Mouse (Mus musculus): Measurements from ENCODE around the gene Gm1113. TPM values are rescaled to one million over a fixed set of nuclear protein-coding genes. Genes with fewer than 3 reads are reported as not detected.

Gene Gm1113
- not detected in 2 replicates for polyA plus RNA-seq (2015; fragmentation: Nextera tagmentation; extraction: Ambion mirVana)

GRCm38 (mm10) chr9:35518169-35518568 is at the start of gene Gm1113:
Gene Gm1113, minus strand, starts transcription at chr9:35518269.
- no peak for ATAC-seq (ENCODE audit: insufficient number of reproducible peaks, low FRiP score, low TSS enrichment, low read depth)
- H3K27me3 ChIP-seq, result no peaks in the 10 kb centered on the region
- no peak within 1 kb of the TSS for H3K9ac ChIP-seq
- H3K4me2 ChIP-seq, result no peak within 1 kb of the TSS
- no peaks in the 10 kb centered on the region for H3K36me3 ChIP-seq
- peaks cover 18% of the 10 kb centered on the region for H3K4me1 ChIP-seq
- H3K27ac ChIP-seq, result no peak within 1 kb of the TSS
- H3K4me3 ChIP-seq, result no peak within 1 kb of the TSS
- H3K9me3 ChIP-seq, result no peaks in the 10 kb centered on the region
- WGBS, result 82% methylated on average over 3 of the region's 3 CpGs

GRCm38 (mm10) chr9:35564536-35565240 is 46.6 kb upstream of the Gm1113 start:
- Histone ChIP-seq H3K4me2 (no peak overlapping the region), H3K36me3 (peaks cover 42% of the 10 kb centered on the region), H3K4me1 (peaks cover 11% of the 10 kb centered on the region; the same call in 1 of the 2 replicates), H3K27me3 (no peaks in the 10 kb centered on the region), H3K27ac (no peak overlapping the region), H3K9ac (no peak overlapping the region), H3K9me3 (no peaks in the 10 kb centered on the region), H3K4me3 (no peak overlapping the region)
- 90% methylated on average over 5 of the region's 5 CpGs for WGBS
- no peak for ATAC-seq (ENCODE audit: insufficient number of reproducible peaks, low FRiP score, low TSS enrichment, low read depth)

GRCm38 (mm10) chr9:35561583-35561982 is 43.5 kb upstream of the Gm1113 start:
- Histone ChIP-seq H3K4me1 (peaks cover 19% of the 10 kb centered on the region), H3K27me3 (no peaks in the 10 kb centered on the region), H3K27ac (no peak overlapping the region), H3K4me3 (no peak overlapping the region), H3K9ac (no peak overlapping the region), H3K4me2 (no peak overlapping the region), H3K9me3 (no peaks in the 10 kb centered on the region), H3K36me3 (peaks cover 28% of the 10 kb centered on the region)
- ATAC-seq (ENCODE audit: insufficient number of reproducible peaks, low FRiP score, low TSS enrichment, low read depth), result no peak
- WGBS, result 82% methylated on average over 6 of the region's 6 CpGs

- Histone ChIP-seq H3K36me3 (peaks cover 24% of the 10 kb centered on the region), H3K9me3 (no peaks in the 10 kb centered on the region), H3K27me3 (no peaks in the 10 kb centered on the region), H3K9ac (no peak overlapping the region), H3K4me1 (peaks cover 19% of the 10 kb centered on the region), H3K27ac (no peak overlapping the region), H3K4me2 (no peak overlapping the region), H3K4me3 (no peak overlapping the region)
- no peak for ATAC-seq (ENCODE audit: insufficient number of reproducible peaks, low FRiP score, low TSS enrichment, low read depth)
- 95% methylated on average over 11 of the region's 11 CpGs for WGBS
Measured at GRCm38 (mm10) chr9:35561076-35561475, 43.0 kb upstream of the Gm1113 start.

GRCm38 (mm10) chr9:35559009-35559890 is 41.2 kb upstream of the Gm1113 start:
- H3K4me2 ChIP-seq, result peak overlapping the region; percentile 95
- ATAC-seq (ENCODE audit: insufficient number of reproducible peaks, low FRiP score, low TSS enrichment, low read depth), result peak; percentile 89
- 2% methylated on average over 31 of the region's 31 CpGs for WGBS

GRCm38 (mm10) chr9:35558257-35559008 is 40.4 kb upstream of the Gm1113 start, which contains the start of the genes Ddx25 and Pus3:
Gene Ddx25, minus strand, starts transcription at chr9:35558528.
Gene Pus3, plus strand, starts transcription at chr9:35558595.
- Histone ChIP-seq H3K27me3 (no peaks in the 10 kb centered on the region), H3K36me3 (peaks cover 12% of the 10 kb centered on the region), H3K27ac (peak within 1 kb of the TSS; percentile 82), H3K4me2 (peak within 1 kb of the TSS; percentile 95), H3K9me3 (no peaks in the 10 kb centered on the region), H3K4me3 (peak within 1 kb of the TSS; percentile 70), H3K4me1 (peaks cover 19% of the 10 kb centered on the region), H3K9ac (peak within 1 kb of the TSS; percentile 51)
- ATAC-seq (ENCODE audit: insufficient number of reproducible peaks, low FRiP score, low TSS enrichment, low read depth), result peak; percentile 64
- 1% methylated on average over 59 of the region's 59 CpGs for WGBS

More at GRCm38 (mm10) chr9:35559009-35559890, 41.2 kb upstream of the Gm1113 start:
- H3K27ac ChIP-seq, result peak overlapping the region; percentile 82
- peaks cover 19% of the 10 kb centered on the region for H3K4me1 ChIP-seq
- H3K9ac ChIP-seq, result peak overlapping the region; percentile 51
- no peaks in the 10 kb centered on the region for H3K9me3 ChIP-seq
- H3K36me3 ChIP-seq, result peaks cover 13% of the 10 kb centered on the region
- peak overlapping the region; percentile 70 for H3K4me3 ChIP-seq
- no peaks in the 10 kb centered on the region for H3K27me3 ChIP-seq

GRCm38 (mm10) chr9:35556494-35557102 is 38.5 kb upstream of the Gm1113 start:
- no peak overlapping the region for H3K4me2 ChIP-seq
- H3K9ac ChIP-seq, result no peak overlapping the region
- no peak overlapping the region for H3K4me3 ChIP-seq
- H3K9me3 ChIP-seq, result no peaks in the 10 kb centered on the region
- H3K27me3 ChIP-seq, result no peaks in the 10 kb centered on the region
- peaks cover 19% of the 10 kb centered on the region for H3K4me1 ChIP-seq
- no peak overlapping the region for H3K27ac ChIP-seq
- H3K36me3 ChIP-seq, result peaks cover 7% of the 10 kb centered on the region
- WGBS, result 57% methylated on average over 12 of the region's 12 CpGs
- no peak for ATAC-seq (ENCODE audit: insufficient number of reproducible peaks, low FRiP score, low TSS enrichment, low read depth)

GRCm38 (mm10) chr9:35548455-35548854 is 30.4 kb upstream of the Gm1113 start:
- no peaks in the 10 kb centered on the region for H3K36me3 ChIP-seq
- no peak for ATAC-seq (ENCODE audit: insufficient number of reproducible peaks, low FRiP score, low TSS enrichment, low read depth)
- no peak overlapping the region for H3K27ac ChIP-seq
- no peaks in the 10 kb centered on the region for H3K4me1 ChIP-seq
- H3K27me3 ChIP-seq, result no peaks in the 10 kb centered on the region
- H3K4me2 ChIP-seq, result no peak overlapping the region
- H3K4me3 ChIP-seq, result no peak overlapping the region
- H3K9me3 ChIP-seq, result no peaks in the 10 kb centered on the region
- no peak overlapping the region for H3K9ac ChIP-seq
- WGBS, result 76% methylated on average over 9 of the region's 9 CpGs

- Histone ChIP-seq H3K4me2 (no peak overlapping the region), H3K36me3 (no peaks in the 10 kb centered on the region), H3K27me3 (no peaks in the 10 kb centered on the region), H3K9ac (no peak overlapping the region), H3K9me3 (no peaks in the 10 kb centered on the region), H3K4me1 (no peaks in the 10 kb centered on the region), H3K27ac (no peak overlapping the region), H3K4me3 (no peak overlapping the region)
- ATAC-seq (ENCODE audit: insufficient number of reproducible peaks, low FRiP score, low TSS enrichment, low read depth), result no peak
- WGBS, result 86% methylated on average over 9 of the region's 9 CpGs
Measured at GRCm38 (mm10) chr9:35546745-35547144, 28.7 kb upstream of the Gm1113 start.

GRCm38 (mm10) chr9:35545704-35546103 is 27.6 kb upstream of the Gm1113 start:
- H3K27me3 ChIP-seq, result no peaks in the 10 kb centered on the region
- H3K9ac ChIP-seq, result no peak overlapping the region
- no peak overlapping the region for H3K4me3 ChIP-seq
- 71% methylated on average over 12 of the region's 12 CpGs for WGBS
- no peak overlapping the region for H3K4me2 ChIP-seq
- no peak overlapping the region for H3K27ac ChIP-seq
- no peaks in the 10 kb centered on the region for H3K9me3 ChIP-seq
- no peaks in the 10 kb centered on the region for H3K4me1 ChIP-seq
- no peak for ATAC-seq (ENCODE audit: insufficient number of reproducible peaks, low FRiP score, low TSS enrichment, low read depth)
- H3K36me3 ChIP-seq, result no peaks in the 10 kb centered on the region

GRCm38 (mm10) chr9:35544666-35545065 is 26.6 kb upstream of the Gm1113 start:
- H3K4me1 ChIP-seq, result no peaks in the 10 kb centered on the region
- no peaks in the 10 kb centered on the region for H3K27me3 ChIP-seq
- 37% methylated on average over 2 of the region's 2 CpGs for WGBS
- no peak overlapping the region for H3K27ac ChIP-seq
- no peaks in the 10 kb centered on the region for H3K9me3 ChIP-seq
- H3K4me3 ChIP-seq, result no peak overlapping the region
- H3K36me3 ChIP-seq, result no peaks in the 10 kb centered on the region
- no peak overlapping the region for H3K9ac ChIP-seq
- H3K4me2 ChIP-seq, result no peak overlapping the region
- ATAC-seq (ENCODE audit: insufficient number of reproducible peaks, low FRiP score, low TSS enrichment, low read depth), result no peak

Data from limb, embryonic 15.5 days (tissue).